Mouse (Mus musculus): ENCODE measurements around the gene Megf8. TPM values are rescaled to one million over a fixed set of nuclear protein-coding genes. Genes with fewer than 3 reads are reported as not detected.

The Megf8 gene
- polyA plus RNA-seq, 1 experiment from 2014 or later: 5.5 TPM

GRCm38 (mm10) chr7:25384818-25385217 is 67.9 kb downstream of the Megf8 start:
- H3K9me3 ChIP-seq (ENCODE audit: control insufficient read depth, low read length): no peaks in the 10 kb centered on the region
- no peaks in the 10 kb centered on the region for H3K27me3 ChIP-seq (replicated peaks; ENCODE audit: control insufficient read depth, insufficient read depth, low read length)
- no peak overlapping the region for H3K4me2 ChIP-seq
- 63% methylated on average over 9 of the region's 9 CpGs for WGBS
- peaks cover 19% of the 10 kb centered on the region for H3K4me1 ChIP-seq (replicated peaks; ENCODE audit: control insufficient read depth, insufficient read depth, low read length)
- no peak overlapping the region for H3K4me3 ChIP-seq (ENCODE audit: low read depth, low read length)
- ATAC-seq (replicated peaks; ENCODE audit: low FRiP score) (no peak), DNase-seq (ENCODE audit: low spot score) (no peak)
- H3K27ac ChIP-seq (ENCODE audit: low read depth, low read length): no peak overlapping the region
- H3K36me3 ChIP-seq (ENCODE audit: control insufficient read depth, insufficient read depth, low read length): no peaks in the 10 kb centered on the region; the same call in 1 of the 2 replicates
- H3K9ac ChIP-seq (ENCODE audit: low read depth, low read length): no peak overlapping the region; the same call in 1 of the 2 replicates

- no peak for ATAC-seq (replicated peaks; ENCODE audit: low FRiP score)
- Histone ChIP-seq H3K4me1 (replicated peaks; ENCODE audit: control insufficient read depth, insufficient read depth, low read length) (peaks cover 23% of the 10 kb centered on the region), H3K36me3 (ENCODE audit: control insufficient read depth, insufficient read depth, low read length) (no peaks in the 10 kb centered on the region; the same call in 1 of the 2 replicates), H3K9ac (ENCODE audit: low read depth, low read length) (no peak overlapping the region), H3K9me3 (ENCODE audit: control insufficient read depth, low read length) (no peaks in the 10 kb centered on the region), H3K4me3 (ENCODE audit: low read depth, low read length) (no peak overlapping the region), H3K27ac (ENCODE audit: low read depth, low read length) (no peak overlapping the region), H3K27me3 (replicated peaks; ENCODE audit: control insufficient read depth, insufficient read depth, low read length) (no peaks in the 10 kb centered on the region), H3K4me2 (no peak overlapping the region)
- DNase-seq (ENCODE audit: low spot score): no peak
- WGBS: 89% methylated on average over 12 of the region's 12 CpGs
Measured at GRCm38 (mm10) chr7:25385259-25385658, 68.3 kb downstream of the Megf8 start.

- WGBS: 42% methylated on average over 12 of the region's 12 CpGs
Measured at GRCm38 (mm10) chr7:25385850-25386555, 69.0 kb downstream of the Megf8 start.

GRCm38 (mm10) chr7:25387811-25388440 is 71.0 kb downstream of the Megf8 start:
- H3K27ac ChIP-seq (ENCODE audit: low read depth, low read length): no peak overlapping the region
- no peaks in the 10 kb centered on the region for H3K9me3 ChIP-seq (ENCODE audit: control insufficient read depth, low read length)
- H3K4me2 ChIP-seq: no peak overlapping the region
- no peak for ATAC-seq (replicated peaks; ENCODE audit: low FRiP score)
- DNase-seq (ENCODE audit: low spot score): no peak
- 88% methylated on average over 18 of the region's 18 CpGs for WGBS
- H3K4me3 ChIP-seq (ENCODE audit: low read depth, low read length): no peak overlapping the region
- no peaks in the 10 kb centered on the region for H3K27me3 ChIP-seq (replicated peaks; ENCODE audit: control insufficient read depth, insufficient read depth, low read length)
- H3K4me1 ChIP-seq (replicated peaks; ENCODE audit: control insufficient read depth, insufficient read depth, low read length): peaks cover 25% of the 10 kb centered on the region
- H3K9ac ChIP-seq (ENCODE audit: low read depth, low read length): no peak overlapping the region
- no peaks in the 10 kb centered on the region; the same call in 1 of the 2 replicates for H3K36me3 ChIP-seq (ENCODE audit: control insufficient read depth, insufficient read depth, low read length)

More at GRCm38 (mm10) chr7:25385850-25386555, 69.0 kb downstream of the Megf8 start:
- Histone ChIP-seq H3K9me3 (ENCODE audit: control insufficient read depth, low read length) (no peaks in the 10 kb centered on the region), H3K27ac (ENCODE audit: low read depth, low read length) (no peak overlapping the region; the same call in 1 of the 2 replicates), H3K36me3 (ENCODE audit: control insufficient read depth, insufficient read depth, low read length) (no peaks in the 10 kb centered on the region; the same call in 1 of the 2 replicates), H3K4me1 (replicated peaks; ENCODE audit: control insufficient read depth, insufficient read depth, low read length) (peaks cover 24% of the 10 kb centered on the region), H3K4me2 (peak overlapping the region; percentile 12), H3K27me3 (replicated peaks; ENCODE audit: control insufficient read depth, insufficient read depth, low read length) (no peaks in the 10 kb centered on the region), H3K9ac (ENCODE audit: low read depth, low read length) (peak overlapping the region; percentile 2; the same call in 1 of the 2 replicates), H3K4me3 (ENCODE audit: low read depth, low read length) (no peak overlapping the region)
- ATAC-seq (replicated peaks; ENCODE audit: low FRiP score) (0 out of 2 replicates have a peak, but pooled peaks have one; percentile 33), DNase-seq (ENCODE audit: low spot score) (no peak)

GRCm38 (mm10) chr7:25388916-25389315 is 72.0 kb downstream of the Megf8 start:
- Histone ChIP-seq H3K4me3 (ENCODE audit: low read depth, low read length) (no peak overlapping the region), H3K36me3 (ENCODE audit: control insufficient read depth, insufficient read depth, low read length) (no peaks in the 10 kb centered on the region; the same call in 1 of the 2 replicates), H3K9me3 (ENCODE audit: control insufficient read depth, low read length) (no peaks in the 10 kb centered on the region; the same call in 1 of the 2 replicates), H3K9ac (ENCODE audit: low read depth, low read length) (no peak overlapping the region), H3K4me2 (no peak overlapping the region), H3K27ac (ENCODE audit: low read depth, low read length) (no peak overlapping the region), H3K27me3 (replicated peaks; ENCODE audit: control insufficient read depth, insufficient read depth, low read length) (no peaks in the 10 kb centered on the region), H3K4me1 (replicated peaks; ENCODE audit: control insufficient read depth, insufficient read depth, low read length) (peaks cover 30% of the 10 kb centered on the region)
- ATAC-seq (replicated peaks; ENCODE audit: low FRiP score): no peak
- 84% methylated on average over 7 of the region's 7 CpGs for WGBS
- DNase-seq (ENCODE audit: low spot score): no peak

- Histone ChIP-seq H3K4me1 (replicated peaks; ENCODE audit: control insufficient read depth, insufficient read depth, low read length) (peaks cover 40% of the 10 kb centered on the region), H3K27me3 (replicated peaks; ENCODE audit: control insufficient read depth, insufficient read depth, low read length) (no peaks in the 10 kb centered on the region), H3K9me3 (ENCODE audit: control insufficient read depth, low read length) (no peaks in the 10 kb centered on the region; the same call in 1 of the 2 replicates), H3K4me3 (ENCODE audit: low read depth, low read length) (no peak overlapping the region), H3K4me2 (peak overlapping the region; percentile 18), H3K27ac (ENCODE audit: low read depth, low read length) (peak overlapping the region; percentile 33; the same call in 1 of the 2 replicates), H3K36me3 (ENCODE audit: control insufficient read depth, insufficient read depth, low read length) (no peaks in the 10 kb centered on the region; the same call in 1 of the 2 replicates), H3K9ac (ENCODE audit: low read depth, low read length) (peak overlapping the region; percentile 38; the same call in 1 of the 2 replicates)
- DNase-seq (ENCODE audit: low spot score) (no peak), ATAC-seq (replicated peaks; ENCODE audit: low FRiP score) (peak; percentile 91)
- WGBS: 62% methylated on average over 8 of the region's 8 CpGs
Measured at GRCm38 (mm10) chr7:25390054-25390770, 73.2 kb downstream of the Megf8 start.

GRCm38 (mm10) chr7:25390986-25391385 is 74.0 kb downstream of the Megf8 start:
- Histone ChIP-seq H3K9ac (ENCODE audit: low read depth, low read length) (no peak overlapping the region), H3K9me3 (ENCODE audit: control insufficient read depth, low read length) (no peaks in the 10 kb centered on the region; the same call in 1 of the 2 replicates), H3K27ac (ENCODE audit: low read depth, low read length) (peak overlapping the region; percentile 9; the same call in 1 of the 2 replicates), H3K4me1 (replicated peaks; ENCODE audit: control insufficient read depth, insufficient read depth, low read length) (peaks cover 38% of the 10 kb centered on the region), H3K4me3 (ENCODE audit: low read depth, low read length) (no peak overlapping the region), H3K4me2 (no peak overlapping the region), H3K27me3 (replicated peaks; ENCODE audit: control insufficient read depth, insufficient read depth, low read length) (no peaks in the 10 kb centered on the region), H3K36me3 (ENCODE audit: control insufficient read depth, insufficient read depth, low read length) (no peaks in the 10 kb centered on the region; the same call in 1 of the 2 replicates)
- ATAC-seq (replicated peaks; ENCODE audit: low FRiP score) (no peak), DNase-seq (ENCODE audit: low spot score) (no peak)
- WGBS: 60% methylated on average over 2 of the region's 2 CpGs

- DNase-seq (ENCODE audit: low spot score): no peak
- ATAC-seq (replicated peaks; ENCODE audit: low FRiP score): no peak
- H3K9me3 ChIP-seq (ENCODE audit: control insufficient read depth, low read length): no peaks in the 10 kb centered on the region; the same call in 1 of the 2 replicates
- 78% methylated on average over 2 of the region's 2 CpGs for WGBS
- H3K4me3 ChIP-seq (ENCODE audit: low read depth, low read length): no peak overlapping the region
- no peak overlapping the region for H3K9ac ChIP-seq (ENCODE audit: low read depth, low read length)
- no peaks in the 10 kb centered on the region; the same call in 1 of the 2 replicates for H3K36me3 ChIP-seq (ENCODE audit: control insufficient read depth, insufficient read depth, low read length)
- no peaks in the 10 kb centered on the region for H3K27me3 ChIP-seq (replicated peaks; ENCODE audit: control insufficient read depth, insufficient read depth, low read length)
- H3K27ac ChIP-seq (ENCODE audit: low read depth, low read length): no peak overlapping the region
- no peak overlapping the region for H3K4me2 ChIP-seq
- peaks cover 33% of the 10 kb centered on the region for H3K4me1 ChIP-seq (replicated peaks; ENCODE audit: control insufficient read depth, insufficient read depth, low read length)
Measured at GRCm38 (mm10) chr7:25391856-25392453, 75.0 kb downstream of the Megf8 start.
